Mouse (Mus musculus) liver, adult (tissue): Measurements from ENCODE around the gene Mtfr1l.
A peak's percentile ranks its signal among the peaks of the same experiment; 100 is the strongest.

Experiments used
- GATA4 ChIP-seq: IDR thresholded peaks from 2 replicates; pipeline ENCODE4 v1.6.1; 2014; ENCODE audit warnings: mild to moderate bottlenecking, low read length; ENCODE audit not compliant: insufficient replicate concordance

Mtfr1l gene

DNA sequence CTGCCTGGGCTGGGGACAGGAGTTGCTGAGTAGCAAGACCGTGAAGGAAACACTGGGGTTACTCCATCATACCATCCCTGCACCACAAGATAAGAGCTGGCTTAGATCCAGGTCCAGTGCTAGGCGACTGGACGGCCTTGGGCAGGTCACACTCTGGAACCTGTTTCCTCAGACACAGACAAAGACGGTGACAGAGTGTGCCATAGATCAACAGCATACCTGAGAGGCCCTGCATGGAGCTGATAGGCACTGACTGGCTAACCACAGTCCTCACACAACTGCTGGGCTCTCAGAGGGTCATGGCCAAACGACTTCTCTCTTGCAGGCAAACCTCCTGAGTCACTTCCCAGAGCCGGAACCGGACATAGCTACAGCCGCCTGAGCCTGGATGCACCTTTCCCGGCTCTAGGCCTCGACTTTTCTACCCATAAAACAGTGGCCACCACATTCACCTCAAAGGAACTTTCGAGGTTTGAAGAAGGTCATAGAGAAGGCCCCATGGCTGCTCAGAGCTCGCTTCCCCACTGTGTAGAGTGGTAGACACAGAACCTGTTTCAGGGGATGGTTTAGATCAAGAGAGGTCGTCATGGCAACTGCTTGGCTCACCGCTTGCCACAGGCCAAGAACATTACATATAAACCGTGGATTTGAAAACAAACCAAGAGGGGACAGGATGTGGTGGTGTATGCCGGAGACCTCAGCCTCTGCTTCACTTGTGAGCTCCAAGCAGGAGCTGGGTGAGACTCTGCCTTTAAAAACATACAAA, 40.2 kb downstream of the Mtfr1l start:
- TF ChIP-seq GATA4: peak; percentile 21; the same call in 1 of the 2 replicates

DNA sequence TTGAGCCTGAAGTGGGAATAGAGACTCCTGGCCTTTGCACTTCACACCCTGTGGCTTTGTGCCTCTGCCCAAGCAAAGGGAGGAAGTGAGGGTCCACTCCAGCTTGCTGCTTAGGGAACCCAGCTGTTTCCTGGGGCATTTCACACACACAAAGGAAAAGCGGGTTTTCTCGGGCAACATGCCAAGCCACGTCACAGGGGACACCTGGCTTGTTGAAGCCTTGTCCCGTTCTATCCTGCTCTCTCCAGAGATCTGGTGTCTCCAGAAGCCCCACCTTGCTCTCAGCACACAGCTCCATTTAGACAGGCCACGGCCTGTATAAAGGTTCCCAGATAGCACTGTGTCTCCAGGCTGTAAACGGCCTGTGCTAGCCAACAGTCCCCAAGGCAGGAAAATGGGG, 43.5 kb downstream of the Mtfr1l start:
- TF ChIP-seq GATA4: no peak

DNA sequence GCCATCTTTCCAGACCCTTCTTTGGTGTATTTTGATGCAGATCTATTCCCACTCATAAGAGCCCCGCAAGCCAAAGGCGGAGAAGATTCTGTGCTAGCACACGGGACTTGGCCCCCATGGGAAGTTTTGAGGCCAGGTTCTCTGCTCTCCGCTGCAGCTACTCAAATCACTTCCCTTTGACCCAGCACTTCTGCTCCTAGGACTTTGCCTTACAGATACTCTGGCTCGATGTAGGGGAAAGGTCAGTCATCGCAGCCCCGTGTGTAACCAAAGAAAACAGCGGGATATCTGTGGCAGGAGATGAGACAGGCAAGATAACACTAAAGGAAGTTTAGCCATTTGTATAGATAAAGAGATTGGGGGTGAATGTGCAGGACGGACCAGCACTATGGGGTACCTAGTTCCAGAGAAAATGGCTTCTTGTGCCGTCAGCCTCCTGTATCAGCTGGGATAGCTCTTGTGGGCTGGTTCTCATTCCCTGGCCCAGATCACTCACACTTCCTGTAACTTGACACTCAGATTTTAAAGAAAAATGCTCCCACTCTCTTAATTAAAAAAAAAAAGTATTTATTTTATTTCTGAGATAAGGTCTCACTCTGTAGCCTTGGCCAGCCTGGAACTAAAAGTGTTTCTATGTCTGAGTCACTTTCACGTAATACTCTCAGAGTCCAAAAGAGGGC, 45.1 kb downstream of the Mtfr1l start:
- TF ChIP-seq GATA4: peak; percentile 93

DNA sequence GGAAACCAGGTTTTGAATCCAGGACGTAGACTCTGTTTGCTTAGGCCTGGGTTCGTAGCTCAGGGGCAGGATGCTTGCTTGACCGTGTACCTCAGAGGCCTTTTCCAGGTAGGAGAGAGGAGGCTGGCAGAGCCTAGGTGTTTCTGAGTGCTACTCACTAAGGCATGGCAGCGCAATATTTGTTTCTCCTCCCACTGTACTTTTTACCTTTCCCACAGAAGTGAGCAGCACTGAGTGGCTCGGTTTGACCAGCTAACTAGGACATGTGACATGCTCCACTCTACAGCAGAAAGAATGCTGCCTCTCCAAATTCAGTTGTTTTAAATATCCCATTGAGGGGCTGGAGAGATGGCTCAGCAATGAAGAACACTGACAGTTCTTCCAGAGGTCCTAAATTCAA, 47.0 kb downstream of the Mtfr1l start:
- TF ChIP-seq GATA4: no peak

DNA sequence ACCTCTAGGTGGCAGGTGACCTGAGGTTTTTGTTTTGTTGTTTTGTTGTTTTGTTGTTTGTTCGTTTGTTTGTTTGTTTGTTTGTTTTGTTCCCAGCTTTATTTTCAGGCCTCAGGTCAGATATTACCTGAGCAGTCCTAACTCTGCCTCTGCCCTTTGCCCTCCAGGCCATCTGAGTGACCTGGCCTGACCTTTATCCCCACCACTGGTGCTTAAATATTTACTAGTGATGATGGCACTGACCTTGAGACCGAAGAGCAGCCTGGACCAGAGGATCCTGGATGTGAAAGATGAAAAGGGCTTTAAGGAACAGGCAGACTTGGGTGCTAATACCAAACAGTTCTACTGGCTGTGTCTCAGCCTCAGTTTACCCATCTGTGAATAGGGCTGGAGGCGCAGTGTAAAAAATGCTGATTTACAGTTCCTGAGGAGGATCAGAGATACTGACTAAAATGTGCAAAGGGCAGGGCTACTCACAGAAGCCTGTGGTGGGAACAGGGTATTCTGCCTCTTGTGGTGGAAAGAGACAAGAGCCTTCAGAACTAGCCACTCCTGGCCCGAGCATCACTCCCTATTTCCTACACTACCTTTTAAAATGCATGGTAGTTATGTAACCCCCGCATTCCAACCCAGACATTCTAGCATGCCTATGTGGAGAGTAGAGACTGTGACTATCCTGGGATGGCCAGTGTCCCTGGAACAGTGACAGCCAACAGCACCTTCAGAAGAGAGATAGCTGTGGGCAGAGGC, 49.9 kb downstream of the Mtfr1l start:
- no peak for TF ChIP-seq GATA4

DNA sequence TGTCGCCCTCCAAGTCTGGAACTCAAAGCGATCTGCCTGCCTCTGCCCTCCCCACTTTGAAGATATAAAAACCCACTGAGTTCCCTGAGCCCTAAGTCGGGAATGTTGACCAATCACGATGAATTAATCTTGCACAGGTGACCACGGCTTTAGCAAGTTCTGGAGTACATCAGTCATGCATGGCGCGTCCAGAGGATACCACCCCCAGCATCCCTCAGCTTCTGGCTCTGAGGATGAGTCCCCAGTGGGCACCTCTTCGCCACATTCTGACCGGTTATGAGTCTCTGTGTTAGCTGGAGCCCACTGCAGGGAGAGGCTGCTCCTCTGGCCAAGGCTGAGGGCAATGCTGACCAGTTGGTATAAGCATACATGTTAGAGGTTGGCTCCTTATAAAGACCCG, 51.0 kb downstream of the Mtfr1l start:
- TF ChIP-seq GATA4: no peak

DNA sequence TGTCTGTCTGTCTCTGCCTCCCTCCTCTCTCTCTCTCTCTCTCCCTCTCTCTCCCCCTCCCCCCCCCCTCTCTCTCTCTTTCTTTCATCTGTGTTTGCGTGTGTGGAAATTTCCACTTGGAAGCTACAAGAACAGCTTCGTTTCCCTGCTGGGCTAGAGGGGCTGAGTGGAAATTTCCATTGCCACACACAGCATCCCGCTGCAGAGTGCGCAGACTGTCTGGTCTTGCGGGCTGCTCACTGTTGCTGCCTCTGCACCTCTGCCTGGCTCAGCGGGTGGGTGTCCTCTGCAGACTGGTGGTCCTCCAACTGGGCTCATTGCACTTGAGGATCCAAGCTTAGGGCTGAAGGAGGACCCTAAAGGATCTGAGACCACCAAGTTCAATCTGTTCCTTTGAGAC, 51.5 kb downstream of the Mtfr1l start:
- no peak for TF ChIP-seq GATA4

DNA sequence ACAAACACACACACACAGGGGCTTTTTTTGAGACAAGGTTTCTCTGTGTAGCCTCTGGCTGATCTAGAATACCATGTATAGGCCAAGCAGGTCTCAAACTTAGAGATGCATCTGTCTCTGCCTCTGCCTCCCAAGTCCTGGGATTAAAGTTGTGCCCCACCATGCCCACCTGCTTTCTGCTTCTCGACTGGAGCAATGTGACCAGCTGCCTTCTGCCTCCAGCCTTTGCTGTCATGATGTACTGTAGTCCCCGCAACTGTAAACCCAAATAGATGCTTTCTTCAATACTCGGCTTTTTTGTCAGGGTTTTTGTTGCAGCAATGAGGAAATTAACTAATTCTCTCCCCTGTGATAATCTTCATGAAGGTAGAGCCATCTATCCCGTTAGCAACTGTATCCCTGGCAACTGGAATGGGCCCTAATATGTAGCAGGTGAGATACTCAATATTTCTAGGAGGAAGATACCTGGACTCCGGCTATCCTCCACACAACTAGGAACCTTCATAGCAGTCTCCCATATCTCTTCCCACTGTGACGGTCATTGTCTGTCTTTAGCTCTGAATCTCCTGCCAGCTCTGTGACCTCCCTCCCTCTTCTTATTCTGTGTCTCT, 52.0 kb downstream of the Mtfr1l start:
- TF ChIP-seq GATA4: no peak

DNA sequence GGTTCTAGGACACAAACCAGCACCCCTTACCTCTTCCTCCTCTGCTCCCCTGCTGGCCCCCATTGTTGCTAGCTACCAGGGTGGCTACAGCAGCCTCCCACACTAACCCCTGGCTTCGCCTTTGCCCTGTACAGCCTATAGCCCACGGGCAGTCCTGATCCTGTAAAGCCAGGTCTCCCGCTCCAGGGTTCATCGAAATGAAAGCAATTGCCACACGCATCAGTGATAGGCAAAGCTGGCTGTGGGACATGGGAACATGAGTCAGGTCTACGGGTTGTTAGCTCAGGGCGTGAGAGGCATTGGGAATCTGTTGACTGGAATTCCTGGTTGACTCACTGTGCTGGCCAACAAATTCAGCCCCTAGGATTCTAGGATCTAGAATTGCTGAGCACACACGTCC, 52.7 kb downstream of the Mtfr1l start:
- no peak for TF ChIP-seq GATA4

DNA sequence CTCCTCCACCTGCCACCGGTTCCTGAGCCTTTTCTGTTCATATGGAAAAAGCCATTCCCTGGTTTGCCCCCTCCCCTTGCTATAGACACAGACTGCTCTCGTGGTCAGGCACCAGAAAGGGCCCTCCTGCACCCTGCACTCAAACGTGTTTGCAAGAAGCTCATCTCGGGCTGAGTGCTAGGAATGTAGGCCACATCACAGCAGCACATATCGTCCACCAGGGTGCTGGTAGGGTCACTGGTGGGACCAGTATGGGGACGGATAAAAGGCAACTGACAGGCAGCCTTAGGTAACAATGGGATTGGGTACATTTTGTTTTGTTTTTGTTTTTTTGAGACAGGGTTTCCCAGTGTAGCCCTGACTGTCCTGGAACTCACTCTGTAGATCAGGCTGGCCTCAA, 53.9 kb downstream of the Mtfr1l start:
- no peak for TF ChIP-seq GATA4

DNA sequence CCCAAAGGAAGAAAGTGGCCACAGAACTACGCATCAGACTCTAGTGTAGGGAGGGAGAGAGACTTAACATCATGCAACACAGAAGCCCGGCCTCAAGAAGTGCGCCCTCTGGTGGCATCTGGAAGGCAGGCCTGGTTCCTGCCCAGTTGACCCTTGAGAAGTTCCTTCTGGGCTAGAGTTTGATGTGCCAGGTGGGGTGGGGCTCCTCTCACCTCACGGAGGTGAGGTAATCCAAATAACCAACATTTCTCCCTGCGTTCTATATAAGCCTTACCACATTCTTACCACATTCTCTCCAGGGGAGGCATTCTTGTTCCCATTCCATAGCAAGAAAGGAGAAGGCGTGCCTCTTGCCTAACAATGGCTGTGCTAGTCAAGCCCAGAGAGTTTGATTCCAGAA, 54.3 kb downstream of the Mtfr1l start:
- TF ChIP-seq GATA4: no peak

DNA sequence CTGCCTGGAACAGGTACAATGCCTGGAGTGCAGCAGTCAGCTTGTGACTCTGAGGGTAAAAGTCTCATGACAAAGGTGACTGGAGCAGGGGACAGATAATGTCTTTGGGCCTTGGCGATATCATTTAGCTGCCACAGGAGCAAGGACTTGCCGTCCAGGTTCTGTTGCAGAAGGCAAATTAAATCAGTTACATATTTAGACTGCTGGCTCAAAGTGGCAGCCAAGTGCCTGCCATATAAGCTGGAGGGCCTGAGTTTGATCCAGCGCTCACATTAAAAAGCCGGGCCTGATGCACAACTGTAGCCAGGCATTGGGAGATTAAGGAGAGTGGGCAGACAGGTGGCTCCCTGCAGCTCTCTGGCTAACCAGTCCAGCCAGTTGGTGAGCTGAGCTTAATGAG, 55.3 kb downstream of the Mtfr1l start:
- no peak for TF ChIP-seq GATA4

DNA sequence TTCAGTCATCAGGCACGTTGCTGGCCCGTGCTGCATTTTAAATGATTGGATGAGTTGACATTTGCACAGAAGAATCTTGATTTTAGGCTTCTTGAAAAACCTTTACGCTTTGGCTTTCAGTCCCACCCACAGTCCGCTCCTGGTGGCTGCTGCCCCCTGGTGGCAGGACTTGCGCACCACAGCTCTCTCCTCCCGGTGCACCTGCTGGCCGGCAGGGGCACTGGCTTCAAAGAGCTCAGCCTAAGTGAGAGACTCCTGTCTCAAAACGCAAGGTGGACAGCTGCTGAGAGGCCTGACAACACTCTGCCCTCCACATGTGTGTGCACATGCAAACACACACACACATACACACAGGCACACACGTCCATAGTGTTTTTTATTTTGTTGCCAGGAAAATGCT, 57.2 kb downstream of the Mtfr1l start:
- no peak for TF ChIP-seq GATA4

DNA sequence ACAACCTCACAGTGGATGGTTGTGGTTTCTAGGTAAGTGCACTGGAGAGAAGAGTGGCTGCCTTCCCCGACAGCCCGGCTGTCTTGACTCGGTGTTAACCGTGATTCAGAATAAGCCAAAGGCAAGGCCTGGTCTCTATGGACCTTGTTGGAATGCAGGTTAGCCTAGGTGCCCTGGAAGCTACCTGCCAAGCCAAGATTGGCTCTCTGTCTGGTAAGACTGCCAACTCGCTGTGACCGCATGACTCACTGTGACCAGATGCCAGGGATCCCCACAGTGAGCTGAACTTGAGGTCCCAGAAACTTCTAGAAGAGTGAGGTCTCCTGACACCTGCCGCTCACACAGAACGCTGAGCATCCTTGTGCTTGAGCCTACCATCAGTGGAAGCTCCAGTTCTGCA, 58.3 kb downstream of the Mtfr1l start:
- no peak for TF ChIP-seq GATA4
